Mouse (Mus musculus): ENCODE measurements around the gene Zc3h4.
A peak's percentile ranks its signal among the peaks of the same experiment; 100 is the strongest.

The Zc3h4 gene

GRCm38 (mm10) chr7:16441241-16441640, 40.5 kb downstream of the Zc3h4 start:
- no peak for DNase-seq

GRCm38 (mm10) chr7:16451656-16452055, 50.9 kb downstream of the Zc3h4 start:
- peak; percentile 56 for DNase-seq

GRCm38 (mm10) chr7:16452587-16453073, 51.9 kb downstream of the Zc3h4 start, which contains the start of gene Tmem160:
Tmem160 (plus strand) TSS chr7:16452779.
- peak; percentile 92 for DNase-seq

GRCm38 (mm10) chr7:16453118-16453711, 52.5 kb downstream of the Zc3h4 start:
- no peak for DNase-seq

GRCm38 (mm10) chr7:16455016-16455415, 54.3 kb downstream of the Zc3h4 start:
- peak; percentile 40 for DNase-seq

GRCm38 (mm10) chr7:16456289-16456688, 55.6 kb downstream of the Zc3h4 start:
- DNase-seq, result peak; percentile 39

GRCm38 (mm10) chr7:16460566-16460965, 59.9 kb downstream of the Zc3h4 start:
- peak; percentile 67 for DNase-seq

- no peak for DNase-seq
Observed at GRCm38 (mm10) chr7:16461151-16461550, 60.4 kb downstream of the Zc3h4 start.

- peak; percentile 48 for DNase-seq
Observed at GRCm38 (mm10) chr7:16461705-16462104, 61.0 kb downstream of the Zc3h4 start.

- DNase-seq, result peak; percentile 69
Observed at GRCm38 (mm10) chr7:16463214-16463613, 62.5 kb downstream of the Zc3h4 start.

- DNase-seq, result peak; percentile 71
Observed at GRCm38 (mm10) chr7:16465160-16465559, 64.5 kb downstream of the Zc3h4 start.

- no peak for DNase-seq
Observed at GRCm38 (mm10) chr7:16465568-16465967, 64.9 kb downstream of the Zc3h4 start.

- DNase-seq, result no peak
Observed at GRCm38 (mm10) chr7:16466565-16466964, 65.9 kb downstream of the Zc3h4 start.

- no peak for DNase-seq
Observed at GRCm38 (mm10) chr7:16468115-16468514, 67.4 kb downstream of the Zc3h4 start.

GRCm38 (mm10) chr7:16471549-16471948, 70.8 kb downstream of the Zc3h4 start:
- DNase-seq, result no peak

GRCm38 (mm10) chr7:16472116-16472709, 71.5 kb downstream of the Zc3h4 start:
- DNase-seq, result no peak

- DNase-seq, result no peak
Observed at GRCm38 (mm10) chr7:16473847-16474246, 73.1 kb downstream of the Zc3h4 start.

GRCm38 (mm10) chr7:16474445-16474844, 73.7 kb downstream of the Zc3h4 start:
- no peak for DNase-seq

- DNase-seq, result no peak
Observed at GRCm38 (mm10) chr7:16475321-16475720, 74.6 kb downstream of the Zc3h4 start.

- DNase-seq, result no peak
Observed at GRCm38 (mm10) chr7:16475764-16476599, 75.3 kb downstream of the Zc3h4 start.

- DNase-seq, result no peak
Observed at GRCm38 (mm10) chr7:16476600-16476989, 75.9 kb downstream of the Zc3h4 start.

- no peak for DNase-seq
Observed at GRCm38 (mm10) chr7:16477628-16478027, 76.9 kb downstream of the Zc3h4 start, which contains the start of gene Npas1. Npas1 (minus strand) TSS chr7:16477728.
